Mouse (Mus musculus) megakaryocyte progenitor cell, adult 5-6 weeks (primary cell): ENCODE data around the gene Ak1. TPM values are rescaled to one million over a fixed set of nuclear protein-coding genes. Genes with fewer than 3 reads are reported as not detected.

ENCODE experiments used
- ATAC-seq: replicated peaks from 2 replicates; pipeline ENCODE4 v1.8.0; 2016; ENCODE audit warnings: mild to moderate bottlenecking, moderate TSS enrichment, inconsistent platforms; ENCODE audit not compliant: poor library complexity
- total RNA-seq, 2 experiments: library from RNA; stranded (forward) in 1 of 2; stranded (reverse) in 1 of 2; fragments of 157-497, 149-512 nt in 1 of 2; fragments of 200-1000 nt in 1 of 2; gene quantifications; 2 replicates each; pipeline versions ENCODE4 v1.2.3 to v1.2.4; 2015 to 2017

The Ak1 gene
- total RNA-seq, 2 experiments from 2014 or later = 0.12 to 1.8 TPM

DNA sequence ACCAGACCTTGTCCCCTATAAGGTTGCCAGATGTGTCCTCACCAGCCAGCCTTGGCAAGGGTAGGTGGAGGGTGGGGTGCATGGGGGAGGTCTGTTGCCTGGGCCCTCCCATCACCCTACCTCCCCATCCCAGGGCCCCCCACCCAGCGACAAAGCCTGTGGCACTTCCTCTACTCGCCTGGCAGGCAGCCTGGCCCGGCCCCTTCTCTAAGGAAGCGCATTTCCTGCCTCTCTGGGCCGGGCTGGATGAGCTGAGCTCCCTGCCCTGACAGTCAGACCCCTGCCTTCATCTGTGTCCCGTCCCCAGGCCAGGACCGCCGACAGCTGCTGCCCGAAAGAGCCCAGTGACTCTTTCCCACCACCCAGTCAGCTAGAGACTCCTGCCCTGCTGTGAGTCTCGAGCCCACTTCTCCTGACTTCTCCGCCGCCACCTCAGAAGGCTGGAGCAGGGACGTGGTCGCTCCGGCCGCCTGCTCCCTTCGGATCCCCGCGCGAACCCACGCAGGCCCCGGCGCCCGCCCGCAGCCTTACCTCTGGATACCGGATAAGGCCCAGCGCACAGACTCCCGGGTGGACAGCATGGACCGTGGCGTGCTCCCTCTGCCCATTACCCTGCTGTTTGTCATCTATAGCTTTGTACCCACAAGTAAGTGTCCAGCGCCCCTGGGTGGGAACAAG, 25.0 kb downstream of the Ak1 start, which contains the start of gene Eng:
Gene Eng, plus strand, starts transcription at position 217 of the 678 bp plus-strand sequence.
- ATAC-seq = peak; percentile 69

DNA sequence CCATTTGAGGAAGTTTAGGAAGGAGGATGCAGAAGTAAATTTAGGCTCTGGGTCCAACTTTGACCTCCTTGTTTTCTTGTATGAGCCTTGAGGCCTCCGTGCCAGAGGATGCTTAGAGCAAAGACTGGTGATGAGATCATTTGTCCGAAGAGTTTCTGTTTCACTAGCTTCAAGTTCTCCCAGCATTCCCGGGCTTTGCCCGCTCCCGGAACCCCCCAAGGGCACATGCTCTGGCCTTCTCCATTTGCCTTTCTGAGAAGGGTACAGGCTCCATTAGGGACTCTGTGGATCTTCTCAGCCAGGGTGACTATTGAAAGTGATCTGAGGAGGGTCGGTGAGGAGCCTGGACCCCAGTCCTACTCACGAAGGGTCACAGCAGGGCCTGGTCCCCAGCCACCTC, 25.8 kb downstream of the Ak1 start:
- no peak for ATAC-seq

DNA sequence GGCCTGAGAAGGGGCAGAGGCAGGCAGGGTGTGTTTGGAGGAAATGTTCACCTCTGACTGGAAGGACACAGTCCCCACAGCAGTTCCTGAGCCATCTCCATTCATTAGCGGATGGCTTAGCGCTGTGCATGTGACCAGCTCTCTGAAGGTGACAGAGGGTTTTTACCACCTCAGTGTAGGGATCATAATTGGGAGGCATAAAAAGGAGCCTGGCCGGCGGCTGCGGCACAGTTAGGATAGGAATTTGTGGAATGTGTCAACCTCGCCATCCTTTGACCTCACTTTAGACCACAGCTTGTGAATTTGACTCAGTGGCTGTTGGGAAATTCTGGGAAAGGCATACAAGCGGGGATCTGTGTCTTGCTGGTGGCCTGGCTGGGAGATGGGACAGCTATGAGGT, 32.2 kb downstream of the Ak1 start:
- ATAC-seq = no peak

DNA sequence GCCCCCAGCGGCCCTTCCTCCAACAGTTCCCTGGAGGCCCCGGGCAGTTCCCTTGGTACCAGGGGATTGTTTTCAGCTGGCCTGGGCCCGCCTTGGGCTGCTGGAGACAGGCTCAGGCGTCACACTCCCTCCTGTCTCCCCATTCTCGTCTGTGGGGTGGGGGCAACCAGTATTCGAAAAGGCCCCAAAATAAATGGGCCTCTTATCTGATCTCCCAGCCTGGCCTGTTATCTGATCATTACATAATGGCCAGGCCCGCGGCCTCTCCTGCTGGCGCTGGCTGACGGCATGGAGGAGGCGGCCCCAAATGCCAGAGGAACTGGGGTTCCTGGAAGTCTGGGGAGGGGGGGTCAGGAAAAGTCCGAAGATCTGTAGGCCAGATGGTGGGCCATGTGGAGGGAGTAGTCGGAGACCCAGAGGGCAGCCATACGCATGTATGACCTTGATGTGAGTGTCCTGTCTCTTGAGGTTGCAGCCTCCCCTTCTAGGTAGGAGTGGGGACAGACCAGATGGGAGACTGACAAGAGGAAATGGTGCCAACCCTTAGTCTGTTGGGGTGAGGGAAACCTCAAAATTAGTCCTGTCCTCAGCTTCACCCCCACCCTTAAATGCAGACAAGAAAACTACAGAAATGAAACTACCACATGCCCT, 33.3 kb downstream of the Ak1 start:
- ATAC-seq = peak; percentile 51

DNA sequence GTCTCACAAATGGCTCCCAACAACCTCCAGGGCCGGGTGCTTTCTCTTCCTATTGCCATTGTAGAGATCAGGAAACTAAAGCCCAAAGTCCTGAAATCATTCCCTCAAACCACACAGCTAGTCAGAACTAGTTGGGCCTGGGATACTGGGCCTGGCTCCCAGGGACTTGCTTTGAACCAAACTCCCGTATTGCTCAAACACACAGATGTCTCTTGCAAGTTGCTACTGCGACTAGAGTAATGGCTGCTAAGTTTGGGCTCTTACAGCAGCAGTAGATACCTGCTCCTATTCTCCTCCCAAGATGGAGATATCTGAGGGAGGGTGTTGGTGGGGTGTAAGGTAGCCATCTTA, 33.8 kb downstream of the Ak1 start:
- no peak for ATAC-seq

DNA sequence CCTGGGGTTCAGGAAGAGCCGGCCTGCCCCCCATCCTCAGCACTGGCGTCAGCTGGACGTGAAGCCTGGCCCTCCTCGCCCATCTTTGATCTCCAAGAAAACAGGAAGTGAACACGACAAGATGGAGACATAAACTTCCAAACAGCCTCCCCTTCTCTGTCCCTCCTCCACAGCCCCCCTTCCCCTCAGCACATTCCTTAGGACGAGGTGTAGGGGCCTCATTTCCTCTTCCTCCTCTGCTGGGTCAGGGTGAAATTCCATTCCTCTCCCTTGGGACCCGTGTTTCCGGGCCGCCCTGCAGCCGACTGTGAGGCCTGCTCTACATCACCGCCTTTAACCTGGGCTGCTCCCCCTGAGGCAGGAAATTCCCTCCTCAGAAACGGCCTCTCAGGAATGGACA, 34.3 kb downstream of the Ak1 start:
- ATAC-seq = no peak

DNA sequence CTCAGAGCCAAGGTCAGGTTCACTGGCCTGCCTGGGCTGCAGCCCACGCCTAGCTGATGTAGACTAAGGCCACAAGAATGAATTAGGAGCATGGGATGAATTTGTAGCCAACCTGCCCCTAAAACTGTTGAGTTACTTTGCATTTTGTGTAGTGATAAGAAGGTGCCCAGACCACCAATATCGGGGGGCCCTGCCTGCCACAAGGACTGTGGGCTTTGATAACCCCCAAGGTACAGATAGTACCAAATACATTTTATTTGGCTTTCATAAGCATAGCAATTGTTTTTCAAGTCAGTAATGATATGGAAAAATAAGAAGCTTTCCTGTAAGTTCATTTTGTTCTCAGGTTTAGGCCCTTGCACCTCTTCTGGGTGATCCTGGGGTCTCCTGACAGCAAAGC, 37.3 kb downstream of the Ak1 start:
- ATAC-seq = peak; percentile 67

DNA sequence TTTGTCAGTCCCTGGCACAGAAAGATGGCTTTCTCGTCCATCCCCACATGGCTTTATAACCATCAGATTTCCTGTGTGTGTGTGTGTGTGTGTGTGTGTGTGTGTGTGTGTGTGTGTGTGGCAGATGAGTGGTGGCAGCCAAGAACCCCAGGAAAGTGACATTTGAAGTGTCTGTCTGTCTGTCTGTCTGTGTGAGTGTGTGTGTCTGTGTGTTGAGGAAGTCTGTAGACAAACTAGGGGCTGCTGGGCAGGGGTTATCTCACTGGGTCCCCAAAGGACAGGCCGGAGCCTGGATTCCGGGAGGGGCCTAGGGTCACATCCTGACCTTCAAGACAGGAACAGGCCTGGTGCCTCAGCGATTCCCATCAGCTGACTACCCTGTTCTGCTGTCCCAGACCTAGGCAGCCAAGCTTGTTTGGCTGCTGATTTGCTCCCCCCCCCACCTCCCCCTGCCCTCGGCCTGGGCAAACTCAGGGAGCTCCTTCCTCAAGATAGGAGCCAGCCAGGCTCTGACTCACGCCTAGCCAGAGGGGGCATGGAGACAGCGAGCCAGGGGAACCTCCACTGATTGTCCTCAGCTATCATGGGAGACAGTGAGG, 40.0 kb downstream of the Ak1 start:
- no peak for ATAC-seq

DNA sequence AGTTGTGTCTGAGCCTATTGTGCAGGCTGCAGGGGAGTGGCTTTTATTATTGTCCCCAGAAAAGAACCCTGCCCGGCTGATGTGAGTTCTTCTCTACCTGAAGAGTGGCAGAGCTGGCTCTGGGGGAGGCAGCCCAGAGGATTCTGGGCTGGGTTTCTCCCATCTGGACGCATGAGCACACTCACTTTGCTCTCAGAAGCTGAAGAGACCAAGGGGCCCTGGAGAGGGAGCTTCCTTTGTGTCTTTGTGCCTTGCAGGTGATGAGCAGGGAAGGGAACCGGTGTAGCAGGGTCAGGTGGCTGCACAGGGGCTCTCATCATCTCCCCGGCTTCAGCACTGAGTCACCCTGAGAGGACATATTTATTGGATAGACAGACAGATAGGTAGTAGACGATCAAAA, 40.7 kb downstream of the Ak1 start:
- no peak for ATAC-seq

DNA sequence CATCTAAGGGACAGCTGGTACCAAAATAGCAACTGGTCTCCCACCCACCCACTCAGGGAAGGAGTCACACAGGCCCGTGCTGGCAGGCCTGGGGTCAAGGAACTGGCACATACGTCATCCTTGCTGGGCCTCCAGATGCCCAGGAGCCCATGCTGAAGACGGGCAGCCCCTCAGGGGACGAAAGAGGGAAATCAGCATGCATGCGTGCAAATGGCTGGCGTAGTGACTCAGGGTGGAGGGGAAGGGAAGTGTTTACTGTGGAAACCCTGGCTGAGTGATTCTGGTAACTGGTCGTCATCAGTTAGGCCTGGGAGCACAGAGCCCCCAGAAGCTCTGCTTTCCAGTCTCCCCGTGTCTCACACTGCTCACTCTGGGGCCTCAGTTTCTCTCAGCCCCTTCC, 43.8 kb downstream of the Ak1 start:
- no peak for ATAC-seq

DNA sequence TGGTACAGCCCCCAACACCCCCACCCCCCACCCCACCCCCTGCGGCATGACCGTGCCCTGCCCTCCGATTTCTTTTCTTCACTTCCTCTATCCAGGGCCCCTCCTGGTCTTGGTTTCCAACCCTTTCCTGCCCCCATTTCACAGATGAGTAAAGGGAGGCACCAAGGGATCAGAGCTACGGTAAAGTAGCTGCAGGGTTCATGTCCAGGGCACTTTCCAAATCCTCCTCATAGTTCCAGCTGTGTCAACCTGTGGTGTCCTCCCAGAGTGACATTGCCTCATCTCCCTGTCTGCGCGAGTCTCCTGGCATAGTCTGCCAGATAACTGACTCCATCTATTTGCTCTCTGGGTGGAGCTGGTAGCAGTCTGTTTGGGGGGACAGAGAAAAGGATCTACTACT, 44.3 kb downstream of the Ak1 start:
- ATAC-seq = no peak

DNA sequence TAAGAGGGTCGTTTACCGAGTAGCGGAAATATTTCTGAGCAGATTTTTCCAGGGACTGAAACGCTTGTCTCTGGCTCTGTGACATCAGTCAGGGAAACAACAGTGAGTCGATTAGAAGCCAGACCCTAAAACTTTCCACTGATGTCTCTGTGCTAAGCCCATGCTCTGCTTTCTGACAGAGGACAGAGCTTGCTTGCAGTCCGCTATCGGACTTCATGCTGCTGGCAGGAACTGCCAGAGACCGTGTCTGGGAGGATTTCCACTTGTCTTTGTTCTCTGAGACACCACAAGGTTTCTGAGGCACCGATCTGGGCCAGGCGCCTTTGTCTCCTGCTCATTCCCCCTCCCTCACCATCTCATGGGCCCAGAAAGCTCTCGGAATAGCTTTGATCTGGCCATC, 46.2 kb downstream of the Ak1 start:
- no peak for ATAC-seq

DNA sequence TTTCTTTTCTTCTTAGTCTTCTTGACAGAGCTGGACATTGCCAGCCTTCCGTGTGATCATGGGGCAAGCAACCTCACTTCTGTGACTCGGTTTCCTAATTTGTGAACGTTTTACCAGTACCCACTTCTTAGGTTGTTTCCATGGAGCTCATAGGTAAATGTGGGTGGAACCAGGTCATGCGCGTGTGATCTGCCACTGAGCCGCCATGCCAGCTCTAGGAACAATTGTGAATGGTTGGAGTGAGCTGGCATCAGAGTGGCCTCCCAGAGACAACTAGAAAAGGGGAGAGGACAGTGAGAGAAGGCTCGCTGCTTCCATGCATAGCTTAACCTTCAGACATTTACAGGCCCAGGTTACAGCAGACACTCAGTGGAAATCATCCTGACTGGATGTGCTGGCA, 46.6 kb downstream of the Ak1 start:
- ATAC-seq = no peak

DNA sequence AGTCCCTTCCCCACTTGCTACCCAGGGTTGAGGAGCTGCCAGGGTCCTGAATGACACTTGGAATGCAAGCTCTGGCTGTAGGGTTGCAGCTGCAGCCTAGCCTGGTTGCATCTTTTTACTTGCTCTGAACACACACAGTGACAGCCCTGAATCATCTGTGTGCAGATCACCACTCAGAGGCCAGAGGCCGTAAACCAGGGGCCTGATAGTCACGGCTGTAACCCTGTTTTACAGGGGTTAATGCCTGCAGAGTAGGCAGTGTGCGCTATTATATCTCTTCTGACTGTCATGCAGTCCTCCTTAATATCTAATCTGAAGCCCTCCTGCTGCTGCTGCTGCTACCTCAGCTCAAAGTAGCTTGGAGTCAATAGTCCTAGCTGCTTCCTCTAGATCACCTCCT, 48.3 kb downstream of the Ak1 start:
- ATAC-seq = peak; percentile 20; the same call in 1 of the 2 replicates

DNA sequence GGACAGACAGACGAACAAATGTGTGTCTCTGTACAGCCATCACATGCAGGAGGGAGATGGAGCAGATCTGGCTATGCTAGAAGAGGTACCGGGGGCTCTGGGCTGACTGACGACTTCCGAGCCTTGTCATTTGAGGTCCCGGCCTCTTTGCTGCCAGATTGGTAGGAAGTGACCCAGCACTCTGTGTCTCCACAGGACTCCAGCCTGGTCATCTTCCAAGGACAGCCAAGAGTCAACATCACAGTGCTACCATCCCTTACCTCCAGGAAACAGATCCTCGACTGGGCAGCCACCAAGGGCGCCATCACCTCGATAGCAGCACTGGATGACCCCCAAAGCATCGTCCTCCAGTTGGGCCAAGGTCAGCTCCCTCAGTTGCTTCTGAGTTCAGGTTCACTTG, 49.6 kb downstream of the Ak1 start:
- ATAC-seq = no peak

DNA sequence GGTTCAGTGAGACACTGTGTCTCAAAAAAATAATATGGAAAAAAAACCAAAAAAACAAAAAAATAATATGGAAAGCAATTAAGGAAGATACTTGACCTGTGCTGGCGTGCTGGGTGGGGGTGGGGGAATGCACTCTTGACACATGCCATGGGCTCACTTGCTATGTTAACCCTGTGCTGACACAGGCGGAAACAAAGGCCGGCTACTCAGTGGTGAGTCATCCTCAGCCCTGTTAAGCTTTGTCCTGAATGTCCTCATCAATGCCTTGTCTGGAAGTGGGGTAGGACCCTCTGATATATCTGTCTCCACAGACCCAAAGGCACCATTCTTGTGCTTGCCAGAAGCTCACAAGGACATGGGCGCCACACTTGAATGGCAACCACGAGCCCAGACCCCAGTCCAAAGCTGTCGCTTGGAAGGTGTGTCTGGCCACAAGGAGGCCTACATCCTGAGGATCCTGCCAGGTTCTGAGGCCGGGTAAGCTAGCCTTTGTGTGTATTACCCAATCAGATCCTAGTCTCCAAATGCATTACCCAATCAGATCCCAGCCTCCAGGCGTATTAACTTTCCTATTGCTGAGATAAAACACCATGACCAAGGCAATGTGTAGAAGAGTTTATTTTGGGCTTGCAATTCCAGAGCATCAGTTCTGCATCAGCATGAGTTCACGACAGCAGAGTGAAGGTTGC, 50.5 kb downstream of the Ak1 start:
- ATAC-seq = no peak

DNA sequence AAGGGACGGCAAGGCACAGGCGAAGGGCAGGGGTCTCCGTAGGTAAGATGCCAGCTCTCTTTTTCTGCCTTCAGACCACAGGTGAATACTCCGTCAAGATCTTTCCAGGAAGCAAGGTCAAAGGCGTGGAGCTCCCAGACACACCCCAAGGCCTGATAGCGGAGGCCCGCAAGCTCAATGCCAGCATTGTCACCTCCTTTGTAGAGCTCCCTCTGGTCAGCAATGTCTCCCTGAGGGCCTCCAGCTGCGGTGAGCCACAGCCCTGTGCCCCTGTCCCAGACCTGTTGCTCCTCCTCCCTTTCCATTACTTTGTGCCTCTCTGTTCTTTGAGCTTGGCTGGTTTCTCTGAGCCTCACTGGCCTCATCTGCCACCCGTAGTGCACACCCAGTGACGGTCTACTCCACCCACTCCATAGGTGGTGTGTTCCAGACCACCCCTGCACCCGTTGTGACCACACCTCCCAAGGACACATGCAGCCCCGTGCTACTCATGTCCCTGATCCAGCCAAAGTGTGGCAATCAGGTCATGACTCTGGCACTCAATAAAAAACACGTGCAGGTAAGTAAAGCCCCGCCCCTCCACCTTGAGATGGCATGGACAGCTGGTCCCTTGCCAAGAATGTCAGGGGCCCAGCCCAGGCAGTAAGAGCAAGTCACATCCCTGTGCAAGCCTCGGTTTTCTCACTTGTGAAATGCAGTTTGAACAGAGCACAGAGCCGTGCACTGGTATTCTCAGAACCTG, 51.8 kb downstream of the Ak1 start:
- no peak for ATAC-seq

DNA sequence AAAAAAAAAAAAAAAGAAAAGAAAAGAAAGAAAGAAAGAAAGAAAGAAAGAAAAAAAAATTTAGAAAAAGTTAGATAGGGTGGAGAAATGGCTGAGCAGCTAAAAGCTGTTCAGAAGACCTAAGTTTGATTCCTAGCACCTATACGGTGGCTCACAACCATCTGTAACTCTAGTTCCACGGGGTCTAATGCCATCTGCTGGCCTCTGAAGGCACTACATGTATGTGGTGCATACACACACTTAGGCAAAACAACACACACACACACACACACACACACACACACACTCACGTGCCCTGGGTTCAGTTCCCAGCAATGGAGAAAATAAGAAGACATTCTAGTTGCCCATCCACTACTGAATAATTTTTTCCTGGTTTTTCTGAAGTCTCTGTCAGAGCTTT, 55.3 kb downstream of the Ak1 start:
- 0 out of 2 replicates have a peak, but pooled peaks have one; percentile 38 for ATAC-seq

DNA sequence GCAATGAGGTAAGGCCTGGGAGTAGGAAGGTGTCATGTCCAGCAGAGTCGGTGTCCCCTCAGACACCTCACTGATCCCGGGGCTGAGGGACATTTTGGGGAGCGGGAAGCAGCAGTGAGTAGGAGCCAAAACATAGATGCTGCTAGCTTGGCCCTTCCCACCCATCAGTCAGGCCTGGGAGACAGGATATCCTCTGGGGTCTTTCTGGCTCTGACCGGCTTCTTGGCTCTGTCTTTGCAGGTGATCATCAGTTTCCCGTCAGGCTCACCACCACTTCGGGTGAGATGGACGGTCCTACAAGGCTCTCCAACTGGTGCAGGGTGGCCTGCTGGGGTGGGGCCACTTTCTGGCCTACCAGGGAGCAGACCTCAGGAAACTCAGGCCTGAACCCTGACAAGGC, 56.1 kb downstream of the Ak1 start:
- no peak for ATAC-seq

DNA sequence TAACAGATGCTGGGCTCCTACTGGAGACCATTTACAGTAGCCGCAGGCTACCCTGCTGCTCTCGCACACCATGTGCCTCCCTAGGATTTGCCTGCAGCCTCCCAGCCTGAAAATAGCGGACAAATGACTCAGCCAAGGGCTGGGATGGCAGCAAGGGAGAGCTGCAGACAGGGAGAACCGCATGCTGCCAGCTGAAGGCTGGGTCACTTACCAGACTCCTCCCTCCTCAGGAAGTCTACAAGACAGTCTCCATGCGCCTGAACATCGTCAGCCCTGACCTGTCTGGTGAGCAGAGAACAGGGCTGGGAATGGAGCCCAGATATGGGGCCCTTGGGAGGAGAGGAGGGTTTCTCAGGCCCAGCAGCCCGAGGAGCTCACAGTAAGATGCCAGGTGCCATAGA, 58.5 kb downstream of the Ak1 start:
- no peak for ATAC-seq

DNA sequence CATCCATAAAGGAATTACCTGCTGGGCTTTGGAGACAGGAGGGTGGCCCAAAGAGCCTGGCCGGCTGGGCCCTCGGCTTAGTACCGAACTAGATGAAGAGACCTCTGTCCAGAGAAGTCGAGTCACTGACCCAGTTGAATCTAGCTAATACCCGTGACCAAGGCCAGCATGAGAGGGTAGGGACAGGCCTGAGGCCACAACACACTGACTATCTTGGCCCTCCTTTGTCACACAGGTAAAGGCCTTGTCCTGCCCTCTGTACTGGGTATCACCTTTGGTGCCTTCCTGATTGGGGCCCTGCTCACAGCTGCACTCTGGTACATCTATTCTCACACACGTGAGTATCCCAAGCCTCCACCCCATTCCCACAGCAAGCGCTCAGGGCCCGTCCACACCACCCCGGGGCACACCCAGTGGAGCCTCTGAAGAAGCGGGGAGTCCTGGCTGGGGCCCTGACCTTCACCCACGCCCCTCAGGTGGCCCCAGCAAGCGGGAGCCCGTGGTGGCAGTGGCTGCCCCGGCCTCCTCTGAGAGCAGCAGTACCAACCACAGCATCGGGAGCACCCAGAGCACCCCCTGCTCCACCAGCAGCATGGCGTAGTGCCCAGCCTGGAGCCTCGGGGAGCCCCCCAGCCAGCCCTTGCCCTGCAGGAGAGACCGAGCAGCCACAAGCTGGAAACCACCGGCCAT, 59.5 kb downstream of the Ak1 start:
- no peak for ATAC-seq
